Mouse (Mus musculus): ENCODE data around the gene Prkca.

Gene Prkca

GRCm38 (mm10) chr11:108343789-108344462 lies at the start of gene Prkca:
Prkca (minus strand) TSS chr11:108343928.
- peak; percentile 90 for DNase-seq

GRCm38 (mm10) chr11:108385666-108386024 lies 41.9 kb upstream of the Prkca start:
- DNase-seq = no peak

- no peak for DNase-seq
Observed at GRCm38 (mm10) chr11:108384920-108385665, 41.4 kb upstream of the Prkca start.

GRCm38 (mm10) chr11:108382664-108383063 lies 38.9 kb upstream of the Prkca start:
- no peak for DNase-seq

- DNase-seq = no peak
Observed at GRCm38 (mm10) chr11:108378363-108378751, 34.6 kb upstream of the Prkca start.

GRCm38 (mm10) chr11:108377680-108378362 lies 34.1 kb upstream of the Prkca start:
- peak; percentile 77 for DNase-seq

GRCm38 (mm10) chr11:108376815-108377214 lies 33.1 kb upstream of the Prkca start:
- no peak for DNase-seq

- DNase-seq = no peak
Observed at GRCm38 (mm10) chr11:108367046-108367445, 23.3 kb upstream of the Prkca start.

GRCm38 (mm10) chr11:108365600-108365999 lies 21.9 kb upstream of the Prkca start:
- no peak for DNase-seq

- DNase-seq = no peak
Observed at GRCm38 (mm10) chr11:108364945-108365589, 21.3 kb upstream of the Prkca start.

GRCm38 (mm10) chr11:108363991-108364390 lies 20.3 kb upstream of the Prkca start:
- DNase-seq = no peak

- DNase-seq = no peak
Observed at GRCm38 (mm10) chr11:108362965-108363364, 19.2 kb upstream of the Prkca start.

GRCm38 (mm10) chr11:108360983-108361382 lies 17.3 kb upstream of the Prkca start:
- no peak for DNase-seq

- DNase-seq = no peak
Observed at GRCm38 (mm10) chr11:108358911-108359310, 15.2 kb upstream of the Prkca start.

- DNase-seq = no peak
Observed at GRCm38 (mm10) chr11:108356020-108356419, 12.3 kb upstream of the Prkca start.

- DNase-seq = no peak
Observed at GRCm38 (mm10) chr11:108352842-108353388, 9.2 kb upstream of the Prkca start.

- no peak for DNase-seq
Observed at GRCm38 (mm10) chr11:108350799-108351198, 7.1 kb upstream of the Prkca start.

GRCm38 (mm10) chr11:108345321-108345720 lies 1.6 kb upstream of the Prkca start:
- no peak for DNase-seq

GRCm38 (mm10) chr11:108344759-108345158 lies 1.0 kb upstream of the Prkca start:
- DNase-seq = no peak

- DNase-seq = peak; percentile 31
Observed at GRCm38 (mm10) chr11:108342781-108343768, 653 bp downstream of the Prkca start, which contains the start of gene Apoh. Apoh (plus strand) TSS chr11:108343354.

GRCm38 (mm10) chr11:108341783-108342182 lies 1.9 kb downstream of the Prkca start:
- DNase-seq = no peak

- DNase-seq = no peak
Observed at GRCm38 (mm10) chr11:108340293-108340692, 3.4 kb downstream of the Prkca start.

Measured in liver (tissue).